Mouse (Mus musculus): ENCODE measurements around the gene Cela2a. TPM values are rescaled to one million over a fixed set of nuclear protein-coding genes. Genes with fewer than 3 reads are reported as not detected.

The Cela2a gene
- total and polyA plus RNA-seq, 3 experiments = 0.30 to 2.6 (median 0.43) TPM

DNA sequence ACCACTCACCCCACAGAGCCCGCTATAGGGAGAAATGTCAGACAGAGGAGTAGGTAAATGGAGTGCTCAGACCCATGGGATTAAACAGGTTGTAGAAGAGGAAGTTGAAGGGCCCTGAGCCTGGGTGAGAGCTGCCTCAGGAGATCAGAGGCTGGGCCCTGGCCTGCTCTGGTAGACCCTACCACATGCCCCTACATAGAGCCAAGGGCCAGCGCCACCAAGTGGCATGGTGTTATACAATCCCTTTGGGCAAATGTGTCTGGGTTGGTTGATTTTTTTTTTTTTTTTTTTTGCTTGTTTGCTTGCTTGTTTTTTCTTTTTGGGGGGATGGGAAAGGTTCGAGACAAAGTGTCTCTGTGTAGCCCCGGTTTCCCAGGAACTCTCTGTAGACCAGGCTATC lies 21.9 kb downstream of the Cela2a start:
- H3K9me3 ChIP-seq (replicated peaks; ENCODE audit: low read length) = no peaks in the 10 kb centered on the region
- peaks cover 37 to 52% of the 10 kb centered on the region in 2 experiments for H3K36me3 ChIP-seq (replicated peaks in 1 of 2; ENCODE audit: control insufficient read depth in 1 of 2, insufficient read depth in 1 of 2, low read length in 1 of 2)
- no peak overlapping the region for H3K4me2 ChIP-seq (ENCODE audit: insufficient read depth, low read depth, poor library complexity, severe bottlenecking)
- H3K9ac ChIP-seq (ENCODE audit: insufficient read depth, low read depth) = no peak overlapping the region
- dilution Hi-C loops (cut with MboI; ENCODE audit: extremely low pct_ligation_motif_present, extremely low pct_unique_long_range_greater_than_20kb, low sequenced_read_pairs) (no loop called here), in situ Hi-C loops (cut with MboI; ENCODE audit: low pct_ligation_motif_present, low pct_unique_long_range_greater_than_20kb, low sequenced_read_pairs) (no loop called here)
- no peak overlapping the region for H3K4me3 ChIP-seq (replicated peaks in 1 of 3; ENCODE audit: low read depth in 2 of 3, low read length in 2 of 3, poor library complexity in 1 of 3)
- no peaks in the 10 kb centered on the region for H3K79me2 ChIP-seq (replicated peaks; ENCODE audit: control insufficient read depth, extremely low read depth, insufficient read depth, poor library complexity, severe bottlenecking)
- H3K27ac ChIP-seq (ENCODE audit: insufficient read depth, low read depth) = no peak overlapping the region
- DNase-seq (ENCODE audit: extremely low read depth) = peak; percentile 71
- H3K27me3 ChIP-seq (replicated peaks) = no peaks in the 10 kb centered on the region
- TF ChIP-seq CHD1 (IDR thresholded peaks at IDR 0.05; ENCODE audit: low read depth, low read length) (no peak), ZNF384 (IDR thresholded peaks at IDR 0.05; ENCODE audit: low read depth, low read length) (peak; percentile 85), CTCF (conservative IDR thresholded peaks at IDR 0.05 in 1 of 2, IDR thresholded peaks at IDR 0.05 in 1 of 2; ENCODE audit: low read depth in 2 of 2, low read length in 2 of 2) (peak in 1 of 2 experiments; percentile 60; a peak in 2 of 4 replicates), SMC3 (IDR thresholded peaks at IDR 0.05; ENCODE audit: low read depth, low read length) (peak; percentile 59), RAD21 (IDR thresholded peaks at IDR 0.05; ENCODE audit: low read depth, low read length) (peak; percentile 50)
- H3K4me1 ChIP-seq (ENCODE audit: control insufficient read depth in 1 of 2, insufficient read depth in 2 of 2) = peaks cover 3 to 25% of the 10 kb centered on the region in 2 experiments; a peak in 3 of 4 replicates

DNA sequence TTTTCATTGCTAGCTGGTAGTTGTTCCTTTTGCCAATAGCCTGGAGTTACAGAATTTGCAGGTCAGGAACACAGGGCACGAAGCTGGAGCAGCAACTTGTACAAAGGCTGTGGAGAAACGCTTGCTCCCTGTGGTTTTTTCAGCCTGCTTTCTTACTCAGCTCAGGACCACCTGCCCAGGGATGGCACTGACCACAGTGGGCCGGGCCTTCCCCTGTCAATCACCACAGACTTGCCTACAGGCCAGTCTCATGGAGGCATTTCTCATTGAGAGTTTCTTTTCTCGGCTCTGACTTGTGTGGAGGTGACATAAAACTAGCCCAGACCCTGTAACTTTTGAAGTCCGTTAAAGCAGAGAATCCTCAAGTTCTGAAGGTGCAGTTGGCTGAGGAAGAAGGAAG lies 28.4 kb downstream of the Cela2a start:
- Histone ChIP-seq H3K36me3 (replicated peaks in 1 of 2; ENCODE audit: control insufficient read depth in 1 of 2, insufficient read depth in 1 of 2, low read length in 1 of 2) (peaks cover 6 to 17% of the 10 kb centered on the region in 2 experiments), H3K79me2 (replicated peaks; ENCODE audit: control insufficient read depth, extremely low read depth, insufficient read depth, poor library complexity, severe bottlenecking) (no peaks in the 10 kb centered on the region), H3K27ac (ENCODE audit: insufficient read depth, low read depth) (no peak overlapping the region), H3K4me2 (ENCODE audit: insufficient read depth, low read depth, poor library complexity, severe bottlenecking) (peak overlapping the region; percentile 55; the same call in 1 of the 2 replicates), H3K4me1 (ENCODE audit: control insufficient read depth in 1 of 2, insufficient read depth in 2 of 2) (peaks cover 20 to 33% of the 10 kb centered on the region in 2 experiments), H3K9me3 (replicated peaks; ENCODE audit: low read length) (no peaks in the 10 kb centered on the region), H3K4me3 (replicated peaks in 1 of 3; ENCODE audit: low read depth in 2 of 3, low read length in 2 of 3, poor library complexity in 1 of 3) (no peak overlapping the region), H3K9ac (ENCODE audit: insufficient read depth, low read depth) (no peak overlapping the region), H3K27me3 (replicated peaks) (no peaks in the 10 kb centered on the region)
- peak; percentile 74 for DNase-seq (ENCODE audit: extremely low read depth)
- dilution Hi-C loops (cut with MboI; ENCODE audit: extremely low pct_ligation_motif_present, extremely low pct_unique_long_range_greater_than_20kb, low sequenced_read_pairs) = no loop called here
- in situ Hi-C loops (cut with MboI; ENCODE audit: low pct_ligation_motif_present, low pct_unique_long_range_greater_than_20kb, low sequenced_read_pairs) = no loop called here
- 0 out of 2 replicates have a peak, but pooled peaks have one; percentile 36 for TF ChIP-seq SIN3A (IDR thresholded peaks at IDR 0.05; ENCODE audit: low read length)
- no peak for TF ChIP-seq ELF1 (IDR thresholded peaks at IDR 0.05; ENCODE audit: low read depth, low read length)
- TF ChIP-seq BHLHE40 (IDR thresholded peaks at IDR 0.05; ENCODE audit: low read depth, low read length) = no peak
- TF ChIP-seq RCOR1 (conservative IDR thresholded peaks at IDR 0.05; ENCODE audit: low read depth, low read length) = no peak
- no peak for TF ChIP-seq ETS1 (conservative IDR thresholded peaks at IDR 0.05; ENCODE audit: low read depth, low read length)
- no peak for TF ChIP-seq GABPA (IDR thresholded peaks at IDR 0.05; ENCODE audit: insufficient replicate concordance, low read depth, low read length)
- no peak for TF ChIP-seq RAD21 (IDR thresholded peaks at IDR 0.05; ENCODE audit: low read depth, low read length)
- TF ChIP-seq MAZ (IDR thresholded peaks at IDR 0.05; ENCODE audit: low read depth, low read length) = no peak
- no peak for TF ChIP-seq ZNF384 (IDR thresholded peaks at IDR 0.05; ENCODE audit: low read depth, low read length)
- no peak for TF ChIP-seq USF1 (IDR thresholded peaks at IDR 0.05; ENCODE audit: low read depth, low read length)
- peak; percentile 21; the same call in 1 of the 2 replicates for TF ChIP-seq EP300 (IDR thresholded peaks at IDR 0.05; ENCODE audit: low read length)
- peak; percentile 42; the same call in 1 of the 2 replicates for TF ChIP-seq IRF4 (IDR thresholded peaks at IDR 0.05; ENCODE audit: low read depth, low read length)
- TF ChIP-seq CHD1 (IDR thresholded peaks at IDR 0.05; ENCODE audit: low read depth, low read length) = no peak
